ENCODE assay signal across 9 mouse cellular contexts in the genomic region with DNA sequence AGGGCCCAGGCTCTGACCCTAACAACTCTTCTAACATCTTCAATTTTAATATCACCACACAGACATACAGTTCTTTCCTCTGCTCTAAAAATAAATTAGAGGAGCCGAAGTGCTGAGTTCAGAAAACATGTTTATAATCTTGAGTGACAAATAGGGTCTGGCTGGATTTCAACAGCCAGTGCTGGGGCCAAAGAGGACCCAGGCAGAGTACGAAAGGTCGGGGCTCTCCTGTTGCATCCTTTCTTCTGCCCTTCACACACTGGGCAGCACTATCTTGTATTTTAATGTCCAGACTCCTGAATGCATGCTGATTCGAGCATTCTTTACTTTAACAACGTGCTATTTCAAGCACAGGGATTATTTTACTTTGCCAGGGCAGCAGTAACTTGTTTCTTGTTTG. TPM values are rescaled to one million over a fixed set of nuclear protein-coding genes. Genes with fewer than 3 reads are reported as not detected.
DNase-seq lines count a peak whose midpoint lies in the region; ATAC-seq and TF ChIP-seq lines count a peak whose summit lies in the region.
"Had no signal": no experiment of that assay in that cellular context is flagged by ENCODE, and none has a peak within 500 bp of the region (broad histone marks: within the 10 kb centered on the region; RNA-seq: fewer than 3 reads in every experiment).

No protein-coding gene starts in this region.

- no peak for DNase-seq in Patski (ENCODE audit: low read depth, low spot score)
- DNase-seq in gastrocnemius, adult 18-20 months (ENCODE audit: low spot score), result peak; percentile 90
- no peak for DNase-seq in intestine, embryonic 14.5 days (ENCODE audit: low spot score)
- peak; percentile 22 for DNase-seq in liver, postnatal 0 days
- no peak for DNase-seq in right cerebral cortex, adult 18-20 months
- no peak for DNase-seq in layer of hippocampus, postnatal 36 days

- in situ Hi-C loops in Patski (cut with MboI; ENCODE audit: low pct_unique_long_range_greater_than_20kb), result no loop called here

- H3K4me1 ChIP-seq in intestine, embryonic 14.5 days (replicated peaks; ENCODE audit: control insufficient read depth, insufficient read depth, low read length), result peaks cover 10% of the 10 kb centered on the region
- H3K4me1 ChIP-seq in liver, postnatal 0 days (ENCODE audit: insufficient read depth), result peaks cover 4% of the 10 kb centered on the region; the same call in 1 of the 2 replicates
- H3K4me1 ChIP-seq: hindbrain, embryonic 15.5 days had no signal

- no peak for TF ChIP-seq CTCF in Patski (IDR thresholded peaks at IDR 0.05)
- no peak for TF ChIP-seq CTCF in liver, postnatal 0 days (IDR thresholded peaks at IDR 0.05; ENCODE audit: low read depth)

- no peak overlapping the region for H3K4me2 ChIP-seq in intestine, embryonic 14.5 days (ENCODE audit: low read length)
- 0 out of 2 replicates have a peak overlapping the region, but pooled peaks have one; percentile 35 for H3K4me2 ChIP-seq in liver, postnatal 0 days (ENCODE audit: low read depth, low read length)
- H3K4me2 ChIP-seq: hindbrain, embryonic 15.5 days; midbrain, embryonic 11.5 days had no signal

- POLR2A ChIA-PET in Patski (lab: Charles Lee), result no interaction called here

- CTCF ChIA-PET in Patski (lab: Charles Lee), result no interaction called here

- no peaks in the 10 kb centered on the region for H3K27me3 ChIP-seq in Patski
- no peaks in the 10 kb centered on the region for H3K27me3 ChIP-seq in intestine, embryonic 14.5 days (replicated peaks; ENCODE audit: control insufficient read depth, insufficient read depth, low read length)
- H3K27me3 ChIP-seq in liver, postnatal 0 days (ENCODE audit: insufficient read depth, low read length), result no peaks in the 10 kb centered on the region
- H3K27me3 ChIP-seq: hindbrain, embryonic 15.5 days had no signal

- no peaks in the 10 kb centered on the region for H3K36me3 ChIP-seq in intestine, embryonic 14.5 days (ENCODE audit: control insufficient read depth, insufficient read depth, low read length)
- no peaks in the 10 kb centered on the region for H3K36me3 ChIP-seq in liver, postnatal 0 days (replicated peaks; ENCODE audit: insufficient read depth, low read length)
- H3K36me3 ChIP-seq: hindbrain, embryonic 15.5 days had no signal

- WGBS in intestine, embryonic 14.5 days, result 21% methylated on average over 5 of the region's 5 CpGs
- 29% methylated on average over 5 of the region's 5 CpGs for WGBS in liver, postnatal 0 days (ENCODE audit: insufficient replicate concordance)

- H3K4me3 ChIP-seq in intestine, embryonic 14.5 days (ENCODE audit: low read depth, low read length), result no peak overlapping the region
- no peak overlapping the region for H3K4me3 ChIP-seq in liver, postnatal 0 days (ENCODE audit: low read depth, low read length)
- H3K4me3 ChIP-seq: hindbrain, embryonic 15.5 days had no signal

- no peak overlapping the region for H3K9ac ChIP-seq in intestine, embryonic 14.5 days (ENCODE audit: low read length)
- no peak overlapping the region for H3K9ac ChIP-seq in liver, postnatal 0 days (replicated peaks)
- H3K9ac ChIP-seq: hindbrain, embryonic 15.5 days had no signal

- H3K27ac ChIP-seq in intestine, embryonic 14.5 days (ENCODE audit: low read depth), result peak overlapping the region; percentile 9; the same call in 1 of the 2 replicates
- peak overlapping the region; percentile 90 for H3K27ac ChIP-seq in liver, postnatal 0 days (ENCODE audit: low read depth)
- H3K27ac ChIP-seq: hindbrain, embryonic 15.5 days had no signal

- peak; percentile 42 for ATAC-seq in Patski
- 0 out of 2 replicates have a peak, but pooled peaks have one; percentile 47 for ATAC-seq in intestine, embryonic 14.5 days (replicated peaks; ENCODE audit: low FRiP score, low TSS enrichment, low read depth)
- ATAC-seq in liver, postnatal 0 days, result peak; percentile 65
- no peak for ATAC-seq in erythroblast, adult 5-6 weeks (replicated peaks; ENCODE audit: low FRiP score, poor library complexity, severe bottlenecking)

- no peak; the same call in 1 of the 2 replicates for TF ChIP-seq EP300 in liver, postnatal 0 days (IDR thresholded peaks at IDR 0.05; ENCODE audit: low read depth)

- no peaks in the 10 kb centered on the region for H3K9me3 ChIP-seq in intestine, embryonic 14.5 days (ENCODE audit: control insufficient read depth, low read length)
- H3K9me3 ChIP-seq in liver, postnatal 0 days (ENCODE audit: low read length), result no peaks in the 10 kb centered on the region
- H3K9me3 ChIP-seq: hindbrain, embryonic 15.5 days had no signal

RNA-seq across cellular contexts. Expression of a gene that starts 13.2 kb away (rescaled TPM):
- 6.0 TPM for polyA plus RNA-seq in Patski (2021)
- 1,000 to 10,000 TPM in 1 of 2 experiments, 100 to 1,000 TPM in 1; 758 to 1,312 TPM for total RNA-seq in gastrocnemius, adult 18-20 months (2021)
- polyA plus RNA-seq in intestine, embryonic 14.5 days (2014; fragmentation: Nextera tagmentation; extraction: Ambion mirVana), result 1.5 and 2.0 TPM in 2 replicates
- 9.7 and 10.0 TPM in 2 replicates for polyA plus RNA-seq in liver, postnatal 0 days (2015; fragmentation: Nextera tagmentation; extraction: Ambion mirVana)
- total RNA-seq in layer of hippocampus, postnatal 36 days (2021), result 10 to 100 TPM; 11.3 to 14.5 TPM
- not detected in 2 replicates for total RNA-seq in erythroblast, adult 5-6 weeks (2015; ENCODE audit: low replicate concordance)
- total RNA-seq in erythroblast, adult 5-6 weeks (2017; ENCODE audit: low replicate concordance), result not detected in 2 replicates

Comparison
In these comparisons a context has a peak if more than half of its experiments do, and no peak if none do; other contexts are left out.
1. DNase-seq: peak in gastrocnemius, adult 18-20 months (single experiment) and liver, postnatal 0 days (single experiment); none in Patski (single experiment), intestine, embryonic 14.5 days (single experiment), right cerebral cortex, adult 18-20 months (single experiment) and layer of hippocampus, postnatal 36 days (0 of 2).
2. RNA of a gene that starts 13.2 kb away (total RNA-seq): 758 to 1,312 TPM in gastrocnemius, adult 18-20 months; 11.3 to 14.5 TPM in layer of hippocampus, postnatal 36 days and not detected in erythroblast, adult 5-6 weeks; every median in the first group is over 10 times any median in the second.